Mouse (Mus musculus) heart, postnatal 0 days (tissue): ENCODE measurements around the gene Sirt5. TPM values are rescaled to one million over a fixed set of nuclear protein-coding genes. Genes with fewer than 3 reads are reported as not detected.

Source experiments
- ATAC-seq: fragments of 200-750 bp; cut with Nextera tagmentation; 2 replicates; pipeline ENCODE4 v1.8.0; 2017; ENCODE audit warnings: low read depth, moderate number of reproducible peaks, moderate library complexity; ENCODE audit not compliant: insufficient read depth
- DNase-seq: peaks from one replicate; pipeline ENCODE4 v3.0.0-alpha.2; 2016; ENCODE audit warnings: low spot score
- H3K27ac ChIP-seq: fragments of 300-500 bp; sonication (generic); 2 replicates; pipeline ENCODE4 v1.5.1; 2014; ENCODE audit warnings: low read depth, mild to moderate bottlenecking
- H3K27me3 ChIP-seq: fragments of 300-500 bp; sonication (generic); 2 replicates; pipeline ENCODE4 v1.6.1; 2014; ENCODE audit warnings: low read length, mixed read lengths; ENCODE audit not compliant: control insufficient read depth, insufficient read depth
- H3K36me3 ChIP-seq: fragments of 300-500 bp; sonication (generic); replicated peaks from 2 replicates; pipeline ENCODE4 v1.6.1; 2014; ENCODE audit warnings: low read length, mixed read lengths; ENCODE audit not compliant: control insufficient read depth, insufficient read depth
- H3K4me1 ChIP-seq: fragments of 300-500 bp; sonication (generic); 2 replicates; pipeline ENCODE4 v1.6.1; 2014; ENCODE audit warnings: antibody characterized with exemption; ENCODE audit not compliant: control insufficient read depth, insufficient read depth
- H3K4me2 ChIP-seq: fragments of 300-500 bp; sonication (generic); 2 replicates; pipeline ENCODE4 v1.6.1; 2014; ENCODE audit warnings: low read depth, mild to moderate bottlenecking, low read length, moderate library complexity
- H3K4me3 ChIP-seq: fragments of 300-500 bp; sonication (generic); 2 replicates; pipeline ENCODE4 v1.5.1; 2014; ENCODE audit warnings: low read depth, low read length
- H3K9ac ChIP-seq: fragments of 300-500 bp; sonication (generic); replicated peaks from 2 replicates; pipeline ENCODE4 v1.6.1; 2014; ENCODE audit warnings: low read depth, low read length, mixed read lengths
- H3K9me3 ChIP-seq: fragments of 300-500 bp; sonication (generic); replicated peaks from 2 replicates; pipeline ENCODE4 v1.6.1; 2016; ENCODE audit warnings: low read length; ENCODE audit not compliant: control insufficient read depth
- CTCF ChIP-seq: IDR thresholded peaks from 2 replicates; pipeline ENCODE4 v1.5.1; 2016; ENCODE audit warnings: antibody characterized with exemption, control low read depth, low read depth
- EP300 ChIP-seq: IDR thresholded peaks from 2 replicates; pipeline ENCODE4 v1.6.1; 2016; ENCODE audit warnings: antibody characterized with exemption, low read depth
- WGBS: fragments of 180-500 bp; shearing (Covaris S2); extraction: QIAGEN DNeasy Blood & Tissue Kit; methylation state at CpG from one replicate; pipeline ENCODE4 v1.1.7; 2014; 5-methylcytosine and 5-hydroxymethylcytosine counted together
- polyA plus RNA-seq: library from polyadenylated mRNA; unstranded; fragments of >200 nt; fragmentation: Nextera tagmentation; extraction: Ambion mirVana; gene quantifications from 2 replicates; pipeline ENCODE4 v1.2.1, GENCODE M21; 2015
- total RNA-seq: library from RNA; depleted of rRNA; stranded (reverse); fragments of >200 nt; gene quantifications from 2 replicates; pipeline ENCODE4 v1.2.3, GENCODE M21; 2014; ENCODE audit warnings: low replicate concordance; rRNA removed

The Sirt5 gene
- total and polyA plus RNA-seq, 2 experiments from 2014 or later, result 47.0 to 60.4 TPM

DNA sequence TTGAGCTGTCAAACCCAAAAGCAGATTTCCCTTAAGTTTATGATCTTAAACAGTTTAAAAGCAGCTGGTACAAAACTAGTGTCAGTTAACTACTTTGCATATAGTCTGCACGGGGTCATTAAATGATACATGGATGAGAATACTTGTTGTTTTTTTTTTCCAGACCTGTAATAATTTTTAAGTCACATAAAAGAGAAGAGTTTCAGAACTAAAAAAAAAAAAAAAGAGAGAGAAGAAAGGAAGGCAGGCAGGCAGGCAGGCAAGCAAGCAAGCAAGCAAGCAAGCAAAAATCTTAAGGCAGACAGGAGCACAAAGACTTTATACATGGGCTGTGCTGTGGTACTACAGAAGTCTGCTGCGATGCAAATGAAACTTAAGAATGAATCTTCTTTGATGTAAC is 68.1 kb downstream of the Sirt5 start:
- no peak overlapping the region for H3K4me3 ChIP-seq
- H3K9ac ChIP-seq, result no peak overlapping the region
- no peak overlapping the region for H3K4me2 ChIP-seq
- DNase-seq (no peak), ATAC-seq (no peak)
- no peaks in the 10 kb centered on the region for H3K9me3 ChIP-seq
- no peaks in the 10 kb centered on the region for H3K27me3 ChIP-seq
- no peak for TF ChIP-seq EP300
- TF ChIP-seq CTCF, result no peak
- H3K27ac ChIP-seq, result no peak overlapping the region
- H3K36me3 ChIP-seq, result peaks cover 11% of the 10 kb centered on the region
- no peaks in the 10 kb centered on the region; the same call in 1 of the 2 replicates for H3K4me1 ChIP-seq
- WGBS, result 89% methylated on average over 2 of the region's 2 CpGs

DNA sequence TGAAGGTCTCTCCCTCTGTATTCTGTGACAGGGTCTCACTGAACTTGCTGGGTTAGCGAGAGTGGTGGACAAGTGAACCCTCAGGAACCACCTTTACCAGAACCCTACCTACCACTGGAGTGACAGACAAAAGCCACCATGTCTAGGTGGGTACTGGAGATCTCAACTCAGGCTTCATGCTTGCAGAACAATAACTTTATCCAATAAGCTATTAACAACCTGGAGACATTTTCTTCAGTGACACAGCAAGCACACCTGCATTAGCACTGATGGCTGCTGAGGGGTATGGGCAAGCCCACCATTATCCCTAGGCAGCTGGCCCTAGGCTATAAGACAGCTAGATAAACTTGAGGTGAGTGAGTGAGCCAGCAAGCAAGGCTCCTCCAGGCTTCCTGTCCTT is 75.1 kb downstream of the Sirt5 start:
- Histone ChIP-seq H3K27ac (no peak overlapping the region), H3K4me2 (no peak overlapping the region), H3K9ac (no peak overlapping the region), H3K4me1 (no peaks in the 10 kb centered on the region; the same call in 1 of the 2 replicates), H3K27me3 (no peaks in the 10 kb centered on the region), H3K36me3 (no peaks in the 10 kb centered on the region), H3K9me3 (no peaks in the 10 kb centered on the region), H3K4me3 (no peak overlapping the region)
- no peak for DNase-seq
- 100% methylated on average over 1 of the region's 1 CpGs for WGBS
- no peak for ATAC-seq
- TF ChIP-seq EP300, result no peak
- no peak for TF ChIP-seq CTCF

DNA sequence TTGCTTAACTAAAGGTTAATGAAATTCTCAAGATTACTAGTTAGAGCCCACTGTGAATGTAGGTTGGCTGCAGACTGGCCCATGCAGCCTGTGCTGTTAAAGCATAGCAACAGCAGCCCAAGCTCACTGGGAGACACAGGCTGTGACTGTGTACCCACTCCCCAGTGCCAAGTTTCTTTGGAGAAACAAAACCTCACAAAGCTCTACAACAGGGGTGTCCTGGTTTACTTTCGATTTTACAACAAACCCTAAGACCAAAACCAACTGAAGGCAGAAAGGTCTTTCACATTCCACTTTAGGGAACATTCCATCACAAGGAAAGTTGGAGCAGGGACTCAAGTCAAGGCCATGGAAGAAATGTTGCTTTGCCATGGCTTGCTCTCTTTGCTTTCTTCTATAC is 77.3 kb downstream of the Sirt5 start:
- TF ChIP-seq CTCF (no peak), EP300 (no peak)
- no peaks in the 10 kb centered on the region for H3K27me3 ChIP-seq
- no peaks in the 10 kb centered on the region for H3K36me3 ChIP-seq
- no peak overlapping the region for H3K9ac ChIP-seq
- no peak overlapping the region for H3K4me2 ChIP-seq
- WGBS, result 75% methylated on average over 1 of the region's 1 CpGs
- no peaks in the 10 kb centered on the region for H3K9me3 ChIP-seq
- ATAC-seq (no peak), DNase-seq (no peak)
- H3K4me3 ChIP-seq, result no peak overlapping the region
- H3K4me1 ChIP-seq, result peaks cover 16% of the 10 kb centered on the region; the same call in 1 of the 2 replicates
- H3K27ac ChIP-seq, result no peak overlapping the region

- 93% methylated on average over 4 of the region's 4 CpGs for WGBS
- Histone ChIP-seq H3K36me3 (no peaks in the 10 kb centered on the region), H3K4me1 (peaks cover 19% of the 10 kb centered on the region; the same call in 1 of the 2 replicates), H3K9ac (no peak overlapping the region), H3K27ac (no peak overlapping the region), H3K9me3 (no peaks in the 10 kb centered on the region), H3K4me3 (no peak overlapping the region), H3K4me2 (no peak overlapping the region), H3K27me3 (no peaks in the 10 kb centered on the region)
- ATAC-seq, result no peak
- TF ChIP-seq CTCF (no peak), EP300 (no peak)
- no peak for DNase-seq
Observed at GRCm38 (mm10) chr13:43443706-43444105, 78.4 kb downstream of the Sirt5 start.

GRCm38 (mm10) chr13:43444717-43445116 is 79.4 kb downstream of the Sirt5 start:
- Histone ChIP-seq H3K4me3 (no peak overlapping the region), H3K36me3 (no peaks in the 10 kb centered on the region), H3K4me2 (no peak overlapping the region), H3K4me1 (peaks cover 19% of the 10 kb centered on the region; the same call in 1 of the 2 replicates), H3K27ac (no peak overlapping the region), H3K9ac (no peak overlapping the region), H3K27me3 (no peaks in the 10 kb centered on the region), H3K9me3 (no peaks in the 10 kb centered on the region)
- no peak for DNase-seq
- 93% methylated on average over 3 of the region's 3 CpGs for WGBS
- no peak for ATAC-seq
- TF ChIP-seq EP300 (no peak), CTCF (no peak)

Other genes starting within 250 kb of the Sirt5 start
- gene Tbc1d7, start 194.0 kb upstream of the Sirt5 start, total RNA-seq, result 14.8 and 32.9 TPM in 2 replicates
- gene Tbc1d7, start 194.0 kb upstream of the Sirt5 start, polyA plus RNA-seq, result 70.5 and 73.4 TPM in 2 replicates
- 14.4 and 20.5 TPM in 2 replicates for gene Gfod1, start 61.3 kb upstream of the Sirt5 start, total RNA-seq
- 1.5 and 2.5 TPM in 2 replicates for gene Gfod1, start 61.3 kb upstream of the Sirt5 start, polyA plus RNA-seq
- 36.4 and 54.7 TPM in 2 replicates for gene Nol7, start 32.9 kb downstream of the Sirt5 start, total RNA-seq
- gene Nol7, start 32.9 kb downstream of the Sirt5 start, polyA plus RNA-seq, result 139 TPM in 2 replicates
- gene Ranbp9, start 115.8 kb downstream of the Sirt5 start, total RNA-seq, result 42.5 and 54.6 TPM in 2 replicates
- 6.7 and 6.9 TPM in 2 replicates for gene Ranbp9, start 115.8 kb downstream of the Sirt5 start, polyA plus RNA-seq
- gene Mcur1, start 194.7 kb downstream of the Sirt5 start, total RNA-seq, result 37.7 and 40.1 TPM in 2 replicates
- gene Mcur1, start 194.7 kb downstream of the Sirt5 start, polyA plus RNA-seq, result 22.0 and 24.9 TPM in 2 replicates